Mouse (Mus musculus): Measurements from ENCODE around the gene Prl8a6.

- TF ChIP-seq POLR2A (IDR thresholded peaks at IDR 0.05; ENCODE audit: control insufficient read depth, low read depth, low read length) = no peak
- no peak for TF ChIP-seq CTCF (IDR thresholded peaks at IDR 0.05; ENCODE audit: control insufficient read depth, insufficient read depth, insufficient replicate concordance, low read depth, low read length)
Observed at GRCm38 (mm10) chr13:27438588-27438987, at the start of gene Prl8a6.
